Mouse (Mus musculus) neural tube, embryonic 12.5 days (tissue): ENCODE results near the gene Tmem40. TPM values are rescaled to one million over a fixed set of nuclear protein-coding genes. Genes with fewer than 3 reads are reported as not detected.

Experiments used
- ATAC-seq: fragments of 200-750 bp; cut with Nextera tagmentation; 2 replicates; pipeline ENCODE4 v1.8.0; 2017; ENCODE audit warnings: low read depth, mild to moderate bottlenecking, moderate TSS enrichment, moderate library complexity; ENCODE audit not compliant: low FRiP score
- H3K27ac ChIP-seq: fragments of 300-500 bp; sonication (generic); 2 replicates; pipeline ENCODE4 v1.5.1; 2016
- H3K27me3 ChIP-seq: fragments of 300-500 bp; sonication (generic); replicated peaks from 2 replicates; pipeline ENCODE4 v1.6.1; 2016; ENCODE audit warnings: mild to moderate bottlenecking
- H3K36me3 ChIP-seq: fragments of 300-500 bp; sonication (generic); 2 replicates; pipeline ENCODE4 v1.6.1; 2016; ENCODE audit warnings: mild to moderate bottlenecking
- H3K4me1 ChIP-seq: fragments of 300-500 bp; sonication (generic); 2 replicates; pipeline ENCODE4 v1.6.1; 2016
- H3K4me2 ChIP-seq: fragments of 300-500 bp; sonication (generic); replicated peaks from 2 replicates; pipeline ENCODE4 v1.6.1; 2016; ENCODE audit warnings: mild to moderate bottlenecking
- H3K4me3 ChIP-seq: fragments of 300-500 bp; sonication (generic); 2 replicates; pipeline ENCODE4 v1.5.1; 2016
- H3K9ac ChIP-seq: fragments of 300-500 bp; sonication (generic); 2 replicates; pipeline ENCODE4 v1.6.1; 2016; ENCODE audit warnings: mild to moderate bottlenecking
- H3K9me3 ChIP-seq: fragments of 300-500 bp; sonication (generic); 2 replicates; pipeline ENCODE4 v1.6.1; 2016; ENCODE audit warnings: mild to moderate bottlenecking
- WGBS: fragments of 180-500 bp; shearing (Covaris S2); methylation state at CpG from one replicate; pipeline ENCODE4 v1.1.7; 2016; 5-methylcytosine and 5-hydroxymethylcytosine counted together
- polyA plus RNA-seq: library from polyadenylated mRNA; unstranded; fragments of >200 nt; fragmentation: Nextera tagmentation; extraction: Ambion mirVana; gene quantifications from 2 replicates; pipeline ENCODE4 v1.2.1, GENCODE M21; 2016

Tmem40 gene
- polyA plus RNA-seq, 1 experiment from 2014 or later = 1.4 TPM

DNA sequence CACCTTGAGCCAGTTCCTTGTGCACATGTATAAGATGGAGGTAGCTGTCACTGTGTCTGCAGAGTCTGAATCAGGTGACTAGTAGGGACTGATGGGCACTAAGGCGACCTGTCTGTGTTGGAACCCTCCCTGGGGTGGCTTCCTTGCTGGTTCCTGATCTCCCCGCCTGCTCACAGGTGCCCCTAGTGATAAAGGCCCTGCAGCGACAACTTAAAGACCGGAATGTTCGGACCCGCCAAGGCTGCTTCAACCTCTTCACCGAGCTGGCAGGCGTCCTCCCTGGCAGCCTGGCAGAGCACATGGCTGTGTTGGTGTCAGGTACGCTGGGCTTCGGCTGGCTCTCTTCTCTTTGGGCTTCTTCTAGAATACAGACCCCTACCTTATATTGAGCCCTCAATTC lies 28.8 kb upstream of the Tmem40 start:
- Histone ChIP-seq H3K9ac (no peak overlapping the region), H3K4me1 (no peaks in the 10 kb centered on the region), H3K27me3 (no peaks in the 10 kb centered on the region), H3K27ac (no peak overlapping the region), H3K4me3 (no peak overlapping the region), H3K36me3 (peaks cover 98% of the 10 kb centered on the region), H3K4me2 (no peak overlapping the region), H3K9me3 (no peaks in the 10 kb centered on the region)
- no peak for ATAC-seq
- 87% methylated on average over 10 of the region's 10 CpGs for WGBS

DNA sequence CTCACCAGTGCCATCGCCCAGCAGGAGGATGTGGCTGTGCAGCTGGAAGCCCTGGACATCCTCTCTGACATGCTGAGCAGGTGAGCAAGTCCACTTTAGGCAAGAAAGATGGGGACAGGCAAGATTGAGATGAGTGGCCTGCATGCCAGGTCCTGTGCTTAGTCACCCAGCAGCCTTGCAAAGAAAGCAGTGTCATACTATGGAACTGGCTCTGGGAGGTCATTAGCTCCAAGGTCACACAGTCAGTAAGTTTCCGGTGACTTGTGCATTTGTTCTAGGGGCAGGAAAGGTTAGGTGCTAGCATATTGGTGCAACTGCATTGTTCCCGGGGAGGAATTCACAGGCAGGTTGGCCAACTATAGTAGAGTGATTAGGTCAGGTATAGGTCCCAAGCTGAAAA lies 20.6 kb upstream of the Tmem40 start:
- no peak for ATAC-seq
- H3K36me3 ChIP-seq = peaks cover 83% of the 10 kb centered on the region
- 95% methylated on average over 3 of the region's 3 CpGs for WGBS

DNA sequence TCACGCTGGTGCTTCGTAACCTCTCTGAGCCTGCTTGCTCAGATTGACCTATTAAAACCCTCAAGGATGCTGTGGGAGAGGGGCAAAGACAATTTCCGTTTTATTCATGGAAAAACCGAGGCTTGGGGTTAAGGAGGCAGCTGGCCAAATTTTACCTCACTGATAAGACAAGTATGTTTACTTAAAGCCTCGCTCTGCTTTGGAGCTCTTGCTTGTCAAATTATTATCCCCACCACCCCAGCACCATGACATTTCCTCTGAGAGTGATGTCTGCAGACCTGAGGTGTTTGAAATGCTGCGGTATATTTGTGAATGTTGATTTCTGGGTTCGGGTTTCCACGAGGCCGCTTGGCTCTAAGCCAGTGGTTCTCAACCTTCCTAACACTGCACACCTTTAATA lies 14.2 kb upstream of the Tmem40 start:
- H3K36me3 ChIP-seq = peaks cover 20% of the 10 kb centered on the region
- peak overlapping the region; percentile 83; the same call in 1 of the 2 replicates for H3K4me3 ChIP-seq
- H3K27ac ChIP-seq = no peak overlapping the region
- H3K9ac ChIP-seq = 0 out of 2 replicates have a peak overlapping the region, but pooled peaks have one; percentile 74
- H3K9me3 ChIP-seq = no peaks in the 10 kb centered on the region
- peaks cover 23% of the 10 kb centered on the region for H3K4me1 ChIP-seq
- no peaks in the 10 kb centered on the region for H3K27me3 ChIP-seq
- peak overlapping the region; percentile 76 for H3K4me2 ChIP-seq
- 87% methylated on average over 9 of the region's 9 CpGs for WGBS
- no peak for ATAC-seq

More for the DNA sequence above, 20.6 kb upstream of the Tmem40 start:
- H3K9me3 ChIP-seq = no peaks in the 10 kb centered on the region
- H3K27ac ChIP-seq = no peak overlapping the region
- H3K4me2 ChIP-seq = no peak overlapping the region
- no peaks in the 10 kb centered on the region for H3K4me1 ChIP-seq
- H3K9ac ChIP-seq = no peak overlapping the region
- no peak overlapping the region for H3K4me3 ChIP-seq
- H3K27me3 ChIP-seq = no peaks in the 10 kb centered on the region

DNA sequence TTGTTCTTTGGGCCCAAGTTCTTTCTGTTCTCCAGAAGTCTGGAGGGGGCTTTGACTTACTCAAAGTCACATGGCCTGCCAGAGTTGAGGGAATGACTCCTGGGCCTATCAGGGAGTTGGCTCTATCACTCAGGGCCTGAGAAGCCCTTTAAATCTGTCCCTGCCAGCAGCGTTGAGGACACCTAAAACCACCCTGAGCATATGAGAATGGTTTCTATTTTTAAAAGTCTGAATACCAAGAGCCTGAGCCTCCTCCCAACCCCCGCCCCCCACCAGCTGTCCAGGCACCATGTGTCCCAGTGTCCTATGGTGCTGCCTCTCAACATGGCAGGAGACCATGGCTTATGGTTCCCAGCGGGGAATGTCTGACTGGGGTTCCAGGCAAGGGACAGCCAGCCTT lies 13.6 kb upstream of the Tmem40 start:
- no peak overlapping the region for H3K27ac ChIP-seq
- H3K9ac ChIP-seq = peak overlapping the region; percentile 74
- H3K4me3 ChIP-seq = peak overlapping the region; percentile 83
- H3K4me1 ChIP-seq = peaks cover 23% of the 10 kb centered on the region
- peak overlapping the region; percentile 76 for H3K4me2 ChIP-seq
- H3K36me3 ChIP-seq = peaks cover 15% of the 10 kb centered on the region
- H3K9me3 ChIP-seq = no peaks in the 10 kb centered on the region
- no peak for ATAC-seq
- H3K27me3 ChIP-seq = no peaks in the 10 kb centered on the region
- 52% methylated on average over 3 of the region's 3 CpGs for WGBS

DNA sequence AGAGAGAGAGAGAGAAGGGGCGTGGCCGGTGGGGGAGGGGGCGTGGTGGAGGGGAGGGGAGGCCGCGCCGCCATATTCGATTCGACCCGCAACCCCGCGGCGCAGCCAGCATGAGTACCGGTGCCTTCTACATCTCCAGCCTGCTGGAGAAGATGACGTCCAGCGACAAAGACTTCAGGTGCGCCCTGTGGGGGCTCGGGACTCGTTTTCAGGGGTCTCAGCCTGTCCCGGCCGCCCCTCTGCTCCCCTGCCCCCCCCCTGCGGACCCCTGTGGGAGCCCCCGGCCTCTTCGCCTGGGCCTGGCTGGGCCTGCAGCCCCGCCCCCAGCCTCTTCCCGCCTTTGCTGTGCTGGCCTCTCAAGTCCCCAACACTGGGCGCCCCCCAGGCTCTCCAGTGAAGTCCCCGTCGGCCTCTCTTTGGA lies 12.3 kb upstream of the Tmem40 start, which contains the start of gene Cand2:
Gene Cand2 (plus strand): TSS at position 38 of the 421 bp plus-strand sequence.
- H3K27me3 ChIP-seq = no peaks in the 10 kb centered on the region
- H3K4me2 ChIP-seq = peak within 1 kb of the TSS; percentile 76
- 0 out of 2 replicates have a peak, but pooled peaks cover 4% of the 10 kb centered on the region for H3K36me3 ChIP-seq
- peak; percentile 88 for ATAC-seq
- no peaks in the 10 kb centered on the region for H3K9me3 ChIP-seq
- peak within 1 kb of the TSS; percentile 83 for H3K4me3 ChIP-seq
- peak within 1 kb of the TSS; percentile 74 for H3K9ac ChIP-seq
- WGBS = 0% methylated on average over 26 of the region's 28 CpGs
- H3K4me1 ChIP-seq = peaks cover 23% of the 10 kb centered on the region
- no peak within 1 kb of the TSS for H3K27ac ChIP-seq

DNA sequence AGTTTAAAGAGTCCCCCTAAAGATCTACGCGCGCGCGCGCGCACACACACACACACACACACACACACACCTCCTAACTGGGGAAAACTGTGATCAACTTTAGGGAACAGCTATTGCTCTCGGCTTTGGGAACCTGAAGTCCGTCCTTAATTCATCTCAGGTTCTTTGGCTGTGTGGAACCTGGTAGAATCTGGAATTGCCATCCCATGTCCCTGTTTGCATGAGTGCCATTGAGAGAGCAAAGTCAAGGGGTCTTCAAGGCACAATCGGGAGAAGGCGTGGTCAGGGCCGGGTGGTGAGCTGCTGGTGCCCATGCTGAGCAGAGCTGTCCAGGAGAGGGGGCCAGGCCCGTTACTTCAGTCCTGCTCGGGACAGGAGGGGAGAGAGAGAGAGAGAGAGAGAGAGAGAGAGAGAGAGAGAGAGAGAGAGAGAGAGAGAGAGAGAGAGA lies 11.8 kb upstream of the Tmem40 start:
- under 1% methylated on average over 14 of the region's 14 CpGs for WGBS
- peak overlapping the region; percentile 43; the same call in 1 of the 2 replicates for H3K9ac ChIP-seq
- 0 out of 2 replicates have a peak, but pooled peaks cover 4% of the 10 kb centered on the region for H3K36me3 ChIP-seq
- H3K27me3 ChIP-seq = no peaks in the 10 kb centered on the region
- ATAC-seq = peak; percentile 89
- no peak overlapping the region for H3K27ac ChIP-seq
- H3K4me3 ChIP-seq = peak overlapping the region; percentile 20
- H3K4me1 ChIP-seq = peaks cover 23% of the 10 kb centered on the region
- no peaks in the 10 kb centered on the region for H3K9me3 ChIP-seq
- peak overlapping the region; percentile 76 for H3K4me2 ChIP-seq

DNA sequence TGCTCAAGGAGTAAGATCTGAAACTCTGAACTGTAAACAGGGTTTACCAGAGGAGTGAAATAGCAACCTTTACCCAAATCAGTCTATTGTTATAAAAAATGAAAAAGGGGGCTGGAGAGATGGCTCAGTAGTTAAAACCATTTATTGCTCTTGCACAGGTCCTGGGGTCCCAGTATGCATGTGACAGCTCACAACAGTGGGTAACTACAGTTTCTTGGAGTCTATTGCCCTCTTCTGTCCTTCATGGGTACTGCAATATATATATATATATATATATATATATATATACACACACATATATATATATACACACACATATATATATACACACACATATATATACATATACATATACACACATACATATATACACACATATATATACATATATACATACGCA lies 10.4 kb upstream of the Tmem40 start:
- peaks cover 23% of the 10 kb centered on the region for H3K4me1 ChIP-seq
- H3K9me3 ChIP-seq = no peaks in the 10 kb centered on the region
- H3K9ac ChIP-seq = no peak overlapping the region
- no peak overlapping the region for H3K4me3 ChIP-seq
- ATAC-seq = no peak
- no peak overlapping the region for H3K27ac ChIP-seq
- H3K36me3 ChIP-seq = no peaks in the 10 kb centered on the region
- no peak overlapping the region for H3K4me2 ChIP-seq
- H3K27me3 ChIP-seq = no peaks in the 10 kb centered on the region
- no CpG with 5 or more reads among the region's 1 CpGs for WGBS

DNA sequence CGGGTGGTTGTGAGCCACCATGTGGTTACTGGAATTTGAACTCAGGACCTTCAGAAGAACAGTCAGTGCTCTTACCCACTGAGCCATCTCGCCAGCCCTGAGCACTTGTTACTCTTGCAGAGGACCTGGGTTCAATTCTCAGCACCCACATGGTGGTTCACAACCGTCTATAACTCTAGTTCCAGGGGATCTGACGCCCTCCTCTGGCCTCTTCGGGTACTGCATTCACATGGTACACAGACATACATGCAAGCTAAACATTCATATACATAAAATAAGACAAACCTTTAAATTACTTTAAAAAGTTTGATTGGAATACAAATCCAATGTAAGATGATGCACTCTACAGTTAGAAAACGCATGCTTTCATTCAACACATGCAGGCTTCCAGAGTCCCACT lies 10.0 kb upstream of the Tmem40 start:
- Histone ChIP-seq H3K9me3 (no peaks in the 10 kb centered on the region), H3K27ac (no peak overlapping the region), H3K27me3 (no peaks in the 10 kb centered on the region), H3K9ac (no peak overlapping the region), H3K4me3 (no peak overlapping the region), H3K4me1 (peaks cover 23% of the 10 kb centered on the region), H3K4me2 (no peak overlapping the region), H3K36me3 (no peaks in the 10 kb centered on the region)
- 81% methylated on average over 6 of the region's 6 CpGs for WGBS
- ATAC-seq = no peak

DNA sequence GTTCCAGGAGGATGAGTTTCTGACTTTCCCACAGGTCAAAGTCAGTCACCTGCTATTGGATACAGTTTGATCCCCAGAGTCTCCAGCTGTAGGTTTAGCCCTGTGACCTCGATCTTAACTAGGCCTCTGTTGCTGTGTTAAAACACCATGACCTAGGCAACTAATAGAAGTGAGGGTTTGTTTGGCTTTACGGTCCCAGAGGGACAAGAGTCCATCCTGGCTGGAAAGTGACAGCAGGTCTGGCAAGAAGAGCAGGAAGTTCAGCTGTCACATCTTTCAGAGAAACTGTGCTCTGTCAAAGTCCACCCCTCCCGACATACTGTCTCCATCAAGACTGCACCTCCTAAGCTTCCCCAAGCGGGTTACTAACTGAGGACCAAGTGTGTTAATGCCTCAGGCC lies 8.6 kb upstream of the Tmem40 start:
- no peak for ATAC-seq
- Histone ChIP-seq H3K4me3 (no peak overlapping the region), H3K4me2 (no peak overlapping the region), H3K9ac (no peak overlapping the region), H3K4me1 (peaks cover 11% of the 10 kb centered on the region), H3K9me3 (no peaks in the 10 kb centered on the region), H3K36me3 (no peaks in the 10 kb centered on the region), H3K27me3 (no peaks in the 10 kb centered on the region), H3K27ac (no peak overlapping the region)
- WGBS = 83% methylated on average over 4 of the region's 4 CpGs

DNA sequence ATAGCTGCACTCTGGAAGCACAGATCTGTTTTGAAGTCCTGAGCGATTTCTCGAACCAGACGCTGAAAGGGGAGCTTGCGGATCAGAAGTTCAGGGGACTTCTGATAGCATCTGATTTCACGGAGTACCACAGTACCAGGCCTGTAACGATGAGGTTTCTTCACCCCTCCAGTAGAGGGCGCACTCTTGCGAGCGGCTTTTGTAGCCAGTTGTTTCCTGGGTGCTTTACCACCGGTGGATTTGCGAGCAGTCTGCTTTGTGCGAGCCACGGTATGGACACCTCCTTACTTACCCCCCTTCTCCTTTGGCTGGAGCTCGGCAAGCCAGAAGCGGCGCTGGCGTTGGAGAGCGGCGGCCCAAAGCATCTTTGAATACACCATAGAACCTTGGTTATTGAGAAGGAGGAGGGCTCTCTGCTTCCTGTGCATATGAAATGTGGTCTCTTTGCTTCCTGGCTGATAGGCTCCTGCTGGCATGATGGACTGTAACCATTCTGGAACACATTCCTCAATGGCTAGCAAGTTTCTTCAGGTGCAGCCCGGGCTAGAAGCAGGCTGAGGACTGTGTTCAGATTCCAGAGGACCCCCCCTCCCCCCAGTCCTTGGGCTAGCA lies 8.0 kb upstream of the Tmem40 start:
- H3K4me3 ChIP-seq = no peak overlapping the region
- H3K9me3 ChIP-seq = no peaks in the 10 kb centered on the region
- H3K4me1 ChIP-seq = peaks cover 4% of the 10 kb centered on the region; the same call in 1 of the 2 replicates
- no peaks in the 10 kb centered on the region for H3K27me3 ChIP-seq
- 84% methylated on average over 20 of the region's 20 CpGs for WGBS
- no peak overlapping the region for H3K4me2 ChIP-seq
- no peak for ATAC-seq
- H3K9ac ChIP-seq = no peak overlapping the region
- no peak overlapping the region for H3K27ac ChIP-seq
- H3K36me3 ChIP-seq = no peaks in the 10 kb centered on the region

DNA sequence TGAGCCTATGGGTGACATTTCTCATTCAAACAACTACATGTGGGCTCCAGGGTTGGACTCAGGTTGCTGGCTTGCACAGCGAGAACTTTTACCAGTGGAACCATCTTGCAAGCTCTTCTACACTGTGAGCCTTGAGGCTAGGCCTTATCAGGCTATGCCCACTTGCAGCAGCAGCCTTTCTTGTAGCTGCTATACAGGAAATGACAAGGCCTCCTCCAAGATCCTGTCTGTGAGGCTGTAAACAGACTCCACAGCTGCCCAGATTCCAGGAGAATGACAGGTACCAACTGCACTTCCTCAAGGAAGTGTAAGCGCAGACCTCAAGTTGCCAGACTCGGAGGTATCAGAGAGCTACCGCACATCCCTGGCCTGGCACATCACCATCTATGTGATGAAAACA lies 6.0 kb upstream of the Tmem40 start:
- 91% methylated on average over 4 of the region's 4 CpGs for WGBS
- no peaks in the 10 kb centered on the region for H3K9me3 ChIP-seq
- no peak for ATAC-seq
- no peak overlapping the region for H3K9ac ChIP-seq
- H3K4me1 ChIP-seq = peaks cover 13% of the 10 kb centered on the region; the same call in 1 of the 2 replicates
- H3K27ac ChIP-seq = no peak overlapping the region
- H3K4me3 ChIP-seq = no peak overlapping the region
- no peaks in the 10 kb centered on the region for H3K36me3 ChIP-seq
- no peaks in the 10 kb centered on the region for H3K27me3 ChIP-seq
- H3K4me2 ChIP-seq = no peak overlapping the region

DNA sequence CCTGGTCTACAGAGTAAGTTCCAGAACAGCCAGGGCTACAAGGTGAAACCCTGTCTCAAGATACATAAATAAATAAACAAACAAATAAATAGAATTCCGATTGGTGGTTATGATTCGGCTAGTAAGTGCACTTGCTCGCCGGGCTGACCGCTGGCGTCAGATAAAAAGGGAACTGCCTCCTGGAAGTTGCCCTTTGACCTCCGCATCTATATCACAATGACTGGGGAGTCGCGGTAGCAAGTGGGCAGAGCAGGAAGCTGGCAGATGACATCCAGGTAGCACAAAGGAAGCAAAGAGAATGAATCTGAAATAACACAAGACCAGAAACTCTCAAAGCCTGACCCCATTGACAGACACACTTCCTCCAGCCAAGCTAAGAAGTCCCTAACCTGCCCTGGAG lies 5.1 kb upstream of the Tmem40 start:
- Histone ChIP-seq H3K27ac (no peak overlapping the region), H3K27me3 (no peaks in the 10 kb centered on the region), H3K4me3 (no peak overlapping the region), H3K9me3 (no peaks in the 10 kb centered on the region), H3K4me1 (peaks cover 20% of the 10 kb centered on the region; the same call in 1 of the 2 replicates), H3K36me3 (no peaks in the 10 kb centered on the region), H3K9ac (no peak overlapping the region), H3K4me2 (no peak overlapping the region)
- 44% methylated on average over 9 of the region's 9 CpGs for WGBS
- no peak for ATAC-seq

DNA sequence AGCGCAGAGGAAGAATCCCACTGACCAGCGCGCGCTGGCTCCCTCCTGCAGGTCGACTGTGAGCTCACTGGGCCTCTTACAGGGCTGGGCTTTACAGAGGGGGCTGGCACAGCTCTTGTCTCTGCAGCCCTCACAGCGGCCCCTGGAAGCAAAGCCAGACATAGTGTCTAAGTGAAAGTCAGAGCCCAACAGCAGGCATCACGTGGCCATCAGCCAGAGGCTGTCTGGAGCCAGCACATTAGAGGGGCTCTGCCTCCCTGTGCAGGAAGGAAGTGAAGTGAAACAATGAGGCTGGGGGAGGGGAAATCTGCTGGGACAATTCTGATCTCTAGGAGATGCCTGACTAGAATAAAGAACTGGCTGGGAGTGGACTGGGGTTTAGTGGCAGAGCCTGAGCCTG lies 2.0 kb upstream of the Tmem40 start:
- H3K4me3 ChIP-seq = no peak overlapping the region
- H3K4me2 ChIP-seq = peak overlapping the region; percentile 32; the same call in 1 of the 2 replicates
- H3K9ac ChIP-seq = peak overlapping the region; percentile 30; the same call in 1 of the 2 replicates

More for the DNA sequence above, 2.0 kb upstream of the Tmem40 start:
- 4% methylated on average over 7 of the region's 7 CpGs for WGBS
- no peaks in the 10 kb centered on the region for H3K27me3 ChIP-seq
- H3K36me3 ChIP-seq = no peaks in the 10 kb centered on the region
- peak; percentile 89 for ATAC-seq
- H3K4me1 ChIP-seq = peaks cover 27% of the 10 kb centered on the region; the same call in 1 of the 2 replicates
- peak overlapping the region; percentile 65 for H3K27ac ChIP-seq
- no peaks in the 10 kb centered on the region for H3K9me3 ChIP-seq
